Mouse (Mus musculus) embryonic facial prominence, embryonic 15.5 days (tissue): ENCODE data around the gene Clstn2. TPM values are rescaled to one million over a fixed set of nuclear protein-coding genes. Genes with fewer than 3 reads are reported as not detected.

Experiments used
- ATAC-seq: fragments of 200-750 bp; cut with Nextera tagmentation; 2 replicates; pipeline ENCODE4 v1.8.0; 2017; ENCODE audit warnings: low read depth, moderate TSS enrichment; ENCODE audit not compliant: insufficient number of reproducible peaks, low FRiP score, low TSS enrichment
- H3K27ac ChIP-seq: fragments of 300-500 bp; sonication (generic); replicated peaks from 2 replicates; pipeline ENCODE4 v1.5.1; 2015; ENCODE audit warnings: mild to moderate bottlenecking, inconsistent platforms
- H3K27me3 ChIP-seq: fragments of 300-500 bp; sonication (generic); 2 replicates; pipeline ENCODE4 v1.6.1; 2015; ENCODE audit warnings: inconsistent platforms
- H3K36me3 ChIP-seq: fragments of 300-500 bp; sonication (generic); 2 replicates; pipeline ENCODE4 v1.6.1; 2015; ENCODE audit warnings: mild to moderate bottlenecking, inconsistent platforms
- H3K4me1 ChIP-seq: fragments of 300-500 bp; sonication (generic); 2 replicates; pipeline ENCODE4 v1.6.1; 2015; ENCODE audit warnings: inconsistent platforms
- H3K4me2 ChIP-seq: fragments of 300-500 bp; sonication (generic); replicated peaks from 2 replicates; pipeline ENCODE4 v1.6.1; 2015; ENCODE audit warnings: mild to moderate bottlenecking, inconsistent platforms
- H3K4me3 ChIP-seq: fragments of 300-500 bp; sonication (generic); replicated peaks from 2 replicates; pipeline ENCODE4 v1.5.1; 2015; ENCODE audit warnings: mild to moderate bottlenecking, inconsistent platforms
- H3K9ac ChIP-seq: fragments of 300-500 bp; sonication (generic); 2 replicates; pipeline ENCODE4 v1.6.1; 2015; ENCODE audit warnings: inconsistent platforms
- H3K9me3 ChIP-seq: fragments of 300-500 bp; sonication (generic); replicated peaks from 2 replicates; pipeline ENCODE4 v1.6.1; 2016; ENCODE audit warnings: inconsistent platforms
- WGBS: fragments of 180-500 bp; shearing (Covaris S2); methylation state at CpG from one replicate; pipeline ENCODE4 v1.1.7; 2015; 5-methylcytosine and 5-hydroxymethylcytosine counted together
- polyA plus RNA-seq: library from polyadenylated mRNA; unstranded; fragments of >200 nt; fragmentation: Nextera tagmentation; extraction: Ambion mirVana; gene quantifications from 2 replicates; pipeline ENCODE4 v1.2.1, GENCODE M21; 2015

The Clstn2 gene
- polyA plus RNA-seq, 1 experiment from 2014 or later, result 3.3 TPM

GRCm38 (mm10) chr9:97538075-97538779 lies 494.8 kb downstream of the Clstn2 start:
- H3K9me3 ChIP-seq, result no peaks in the 10 kb centered on the region
- no peaks in the 10 kb centered on the region for H3K36me3 ChIP-seq
- 40% methylated on average over 8 of the region's 8 CpGs for WGBS
- peak; percentile 29; the same call in 1 of the 2 replicates for ATAC-seq
- H3K4me2 ChIP-seq, result no peak overlapping the region
- no peak overlapping the region for H3K4me3 ChIP-seq
- H3K27ac ChIP-seq, result no peak overlapping the region
- no peaks in the 10 kb centered on the region for H3K4me1 ChIP-seq
- H3K27me3 ChIP-seq, result no peaks in the 10 kb centered on the region
- H3K9ac ChIP-seq, result no peak overlapping the region

DNA sequence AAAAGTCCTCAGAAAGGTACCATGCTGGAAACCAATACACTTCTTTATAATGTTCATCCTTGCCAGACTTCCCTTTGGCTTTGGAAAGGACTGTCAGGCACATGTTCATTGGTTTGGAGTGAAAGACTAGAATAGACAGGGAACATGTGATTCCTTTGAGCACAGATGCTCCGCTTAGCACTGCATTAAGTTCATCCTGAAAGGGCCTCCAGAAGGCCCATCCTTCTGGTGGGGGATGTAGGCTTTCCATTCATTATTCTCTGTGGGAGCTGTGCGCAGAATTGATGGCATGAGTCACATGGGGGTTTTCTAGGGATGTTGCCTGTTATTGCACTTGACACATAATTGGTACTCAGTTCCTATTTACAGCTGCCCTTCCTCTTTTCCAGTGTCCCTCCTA lies 498.8 kb downstream of the Clstn2 start:
- Histone ChIP-seq H3K27me3 (no peaks in the 10 kb centered on the region), H3K4me3 (no peak overlapping the region), H3K36me3 (no peaks in the 10 kb centered on the region), H3K9ac (no peak overlapping the region), H3K4me1 (no peaks in the 10 kb centered on the region), H3K4me2 (no peak overlapping the region), H3K9me3 (no peaks in the 10 kb centered on the region), H3K27ac (no peak overlapping the region)
- no peak for ATAC-seq
- 76% methylated on average over 2 of the region's 2 CpGs for WGBS

DNA sequence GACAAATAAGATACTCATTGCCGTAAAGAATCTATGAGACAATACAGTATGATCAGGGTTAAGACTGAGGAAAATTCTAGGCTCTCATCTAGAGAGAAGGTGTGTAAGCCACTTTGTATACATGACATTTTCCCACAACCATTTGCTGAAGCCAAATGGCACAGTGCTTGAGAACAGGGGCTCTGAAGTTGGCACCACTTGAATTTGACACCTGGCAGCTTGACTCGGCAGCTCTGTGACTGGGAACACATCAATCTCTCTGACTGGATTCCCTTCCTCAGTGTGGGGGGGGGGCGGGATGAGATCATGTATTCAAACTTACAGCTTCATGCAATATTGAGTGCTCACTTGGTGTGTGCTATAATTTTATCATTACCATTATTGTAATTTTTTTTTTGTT lies 499.7 kb downstream of the Clstn2 start:
- Histone ChIP-seq H3K9ac (no peak overlapping the region), H3K27ac (no peak overlapping the region), H3K27me3 (no peaks in the 10 kb centered on the region), H3K4me3 (no peak overlapping the region), H3K4me2 (no peak overlapping the region), H3K36me3 (no peaks in the 10 kb centered on the region), H3K9me3 (no peaks in the 10 kb centered on the region), H3K4me1 (no peaks in the 10 kb centered on the region)
- WGBS, result 84% methylated on average over 3 of the region's 3 CpGs
- ATAC-seq, result no peak

GRCm38 (mm10) chr9:97532536-97532935 lies 500.4 kb downstream of the Clstn2 start:
- H3K4me3 ChIP-seq, result no peak overlapping the region
- H3K9ac ChIP-seq, result no peak overlapping the region
- H3K9me3 ChIP-seq, result no peaks in the 10 kb centered on the region
- no peaks in the 10 kb centered on the region for H3K27me3 ChIP-seq
- ATAC-seq, result no peak
- H3K27ac ChIP-seq, result no peak overlapping the region
- 85% methylated on average over 13 of the region's 13 CpGs for WGBS
- H3K4me2 ChIP-seq, result no peak overlapping the region
- no peaks in the 10 kb centered on the region for H3K36me3 ChIP-seq
- no peaks in the 10 kb centered on the region for H3K4me1 ChIP-seq

DNA sequence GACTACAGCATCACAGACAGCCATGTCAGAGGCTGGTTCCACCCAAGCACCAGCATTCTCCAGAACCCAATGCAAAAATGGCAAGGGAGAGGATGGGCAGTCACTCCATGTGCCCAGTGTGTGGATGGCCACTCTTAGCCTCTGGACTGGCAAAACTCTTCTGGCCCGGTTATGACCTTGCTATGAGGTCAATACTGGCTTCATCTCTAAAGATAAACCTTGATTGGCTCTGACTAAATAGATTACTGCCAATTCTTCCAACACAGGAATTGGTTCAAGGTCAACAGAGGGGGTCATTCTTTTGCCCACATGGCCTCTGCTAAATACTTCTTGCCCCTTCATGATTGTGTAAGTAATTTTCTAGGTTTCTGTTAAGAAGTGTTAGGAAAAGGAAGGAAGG lies 505.1 kb downstream of the Clstn2 start:
- WGBS, result 81% methylated on average over 1 of the region's 1 CpGs
- Histone ChIP-seq H3K9ac (no peak overlapping the region), H3K27ac (no peak overlapping the region), H3K27me3 (no peaks in the 10 kb centered on the region), H3K4me2 (no peak overlapping the region), H3K9me3 (no peaks in the 10 kb centered on the region), H3K36me3 (no peaks in the 10 kb centered on the region), H3K4me3 (no peak overlapping the region), H3K4me1 (no peaks in the 10 kb centered on the region)
- ATAC-seq, result no peak

DNA sequence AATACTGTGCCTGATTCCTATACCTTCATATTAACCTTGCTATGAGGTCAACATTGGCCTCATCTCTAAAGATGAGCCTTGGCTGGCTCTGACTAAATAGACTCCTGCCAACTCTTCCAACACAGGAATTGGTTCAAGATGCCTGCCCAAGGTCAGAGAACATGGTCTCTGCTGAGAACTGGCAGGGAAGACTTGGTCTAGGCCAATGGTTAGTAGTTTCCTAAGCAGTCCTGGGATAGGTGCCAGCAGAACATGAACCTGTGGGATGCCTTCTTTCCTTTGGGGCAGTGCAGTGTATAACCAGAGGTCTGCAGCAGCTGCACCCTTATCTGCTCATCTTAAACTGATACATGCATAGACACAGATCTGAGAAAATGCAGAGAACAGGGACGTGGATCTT lies 505.7 kb downstream of the Clstn2 start:
- ATAC-seq, result no peak
- 89% methylated on average over 1 of the region's 1 CpGs for WGBS
- no peaks in the 10 kb centered on the region for H3K9me3 ChIP-seq

DNA sequence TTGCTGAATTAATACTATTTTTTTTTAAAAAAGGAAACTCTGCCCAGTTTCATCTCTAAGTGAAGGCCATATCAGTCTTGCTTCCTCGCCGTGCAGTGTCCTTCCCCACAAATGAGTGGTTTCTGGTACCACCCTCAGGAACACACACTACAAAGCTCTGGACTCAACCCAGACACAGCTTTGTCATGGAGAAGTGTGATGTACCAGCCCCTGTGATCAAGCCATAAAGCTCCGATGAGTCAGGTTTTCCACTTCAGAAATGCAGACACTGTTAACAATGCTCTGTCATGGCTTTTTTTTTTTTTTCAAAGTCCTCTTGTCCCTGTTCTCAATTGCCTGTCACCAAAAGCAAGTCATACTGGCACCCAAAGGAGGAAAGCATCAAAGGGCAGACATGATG lies 507.4 kb downstream of the Clstn2 start:
- no peaks in the 10 kb centered on the region for H3K36me3 ChIP-seq
- no peaks in the 10 kb centered on the region for H3K27me3 ChIP-seq
- no peak overlapping the region for H3K4me3 ChIP-seq
- H3K27ac ChIP-seq, result no peak overlapping the region
- no peak overlapping the region for H3K4me2 ChIP-seq
- WGBS, result 86% methylated on average over 3 of the region's 3 CpGs
- H3K9ac ChIP-seq, result no peak overlapping the region
- no peaks in the 10 kb centered on the region for H3K9me3 ChIP-seq
- ATAC-seq, result no peak
- H3K4me1 ChIP-seq, result no peaks in the 10 kb centered on the region

More for the DNA sequence above, 505.7 kb downstream of the Clstn2 start:
- H3K4me2 ChIP-seq, result no peak overlapping the region
- no peaks in the 10 kb centered on the region for H3K27me3 ChIP-seq
- H3K36me3 ChIP-seq, result no peaks in the 10 kb centered on the region
- no peak overlapping the region for H3K27ac ChIP-seq
- no peak overlapping the region for H3K4me3 ChIP-seq
- no peaks in the 10 kb centered on the region for H3K4me1 ChIP-seq
- no peak overlapping the region for H3K9ac ChIP-seq

GRCm38 (mm10) chr9:97524861-97525260 lies 508.1 kb downstream of the Clstn2 start:
- WGBS, result 67% methylated on average over 3 of the region's 3 CpGs
- Histone ChIP-seq H3K4me2 (no peak overlapping the region), H3K4me1 (no peaks in the 10 kb centered on the region), H3K27me3 (no peaks in the 10 kb centered on the region), H3K9ac (no peak overlapping the region), H3K36me3 (no peaks in the 10 kb centered on the region), H3K9me3 (no peaks in the 10 kb centered on the region), H3K4me3 (no peak overlapping the region), H3K27ac (no peak overlapping the region)
- ATAC-seq, result no peak

DNA sequence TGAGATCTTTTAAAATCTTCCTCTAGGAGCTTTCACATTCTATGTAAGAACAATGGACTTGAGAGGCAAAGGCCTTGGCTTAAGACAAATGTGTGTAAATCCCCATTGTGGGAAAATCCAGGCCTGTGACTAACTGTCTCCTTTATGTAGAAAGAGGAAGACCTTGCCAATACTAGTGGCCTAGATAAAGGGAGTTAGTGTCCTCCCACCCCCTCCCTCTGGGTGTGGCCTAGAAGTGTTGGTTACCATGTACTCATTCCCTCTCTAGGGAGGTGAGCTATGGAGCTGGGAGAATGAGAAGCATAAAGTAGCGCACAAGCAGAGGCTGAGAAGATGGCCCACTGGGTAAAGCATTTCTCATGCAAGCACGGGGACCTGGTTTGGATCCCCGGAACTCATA lies 512.2 kb downstream of the Clstn2 start:
- 93% methylated on average over 3 of the region's 3 CpGs for WGBS
- Histone ChIP-seq H3K9me3 (no peaks in the 10 kb centered on the region), H3K4me1 (no peaks in the 10 kb centered on the region), H3K36me3 (no peaks in the 10 kb centered on the region), H3K27ac (no peak overlapping the region), H3K27me3 (no peaks in the 10 kb centered on the region), H3K9ac (no peak overlapping the region), H3K4me3 (no peak overlapping the region), H3K4me2 (no peak overlapping the region)
- ATAC-seq, result no peak

- Histone ChIP-seq H3K9me3 (no peaks in the 10 kb centered on the region), H3K4me2 (no peak overlapping the region), H3K9ac (no peak overlapping the region), H3K27me3 (no peaks in the 10 kb centered on the region), H3K36me3 (no peaks in the 10 kb centered on the region), H3K27ac (no peak overlapping the region), H3K4me3 (no peak overlapping the region), H3K4me1 (no peaks in the 10 kb centered on the region)
- no peak for ATAC-seq
- 62% methylated on average over 3 of the region's 3 CpGs for WGBS
These were observed 516.0 kb downstream of the Clstn2 start for GRCm38 (mm10) chr9:97517006-97517405.

GRCm38 (mm10) chr9:97514639-97515038 lies 518.3 kb downstream of the Clstn2 start:
- Histone ChIP-seq H3K9ac (no peak overlapping the region), H3K4me1 (no peaks in the 10 kb centered on the region), H3K4me2 (no peak overlapping the region), H3K27me3 (no peaks in the 10 kb centered on the region), H3K9me3 (no peaks in the 10 kb centered on the region), H3K27ac (no peak overlapping the region), H3K36me3 (no peaks in the 10 kb centered on the region), H3K4me3 (no peak overlapping the region)
- 90% methylated on average over 2 of the region's 2 CpGs for WGBS
- no peak for ATAC-seq

GRCm38 (mm10) chr9:97512282-97512850 lies 520.6 kb downstream of the Clstn2 start:
- Histone ChIP-seq H3K4me1 (no peaks in the 10 kb centered on the region), H3K4me3 (no peak overlapping the region), H3K27me3 (no peaks in the 10 kb centered on the region), H3K4me2 (no peak overlapping the region), H3K9me3 (no peaks in the 10 kb centered on the region), H3K9ac (no peak overlapping the region), H3K27ac (no peak overlapping the region), H3K36me3 (no peaks in the 10 kb centered on the region)
- no peak for ATAC-seq
- WGBS, result 70% methylated on average over 3 of the region's 3 CpGs
